Mouse (Mus musculus) CH12.LX (cell line): ENCODE measurements around the gene Htra3. TPM values are rescaled to one million over a fixed set of nuclear protein-coding genes. Genes with fewer than 3 reads are reported as not detected.

ENCODE experiments used
- DNase-seq: peaks from one replicate; pipeline ENCODE4 v3.0.0-alpha.2; 2013; ENCODE audit errors: extremely low read depth
- H3K27ac ChIP-seq: 2 replicates; pipeline ENCODE4 v1.5.1; 2012; ENCODE audit warnings: low read depth, mild to moderate bottlenecking, control low read depth, moderate library complexity; ENCODE audit not compliant: insufficient read depth
- H3K27me3 ChIP-seq: replicated peaks from 2 replicates; pipeline ENCODE3; 2012; ENCODE audit warnings: inconsistent platforms
- H3K36me3 ChIP-seq, 2 experiments: replicated peaks in 1 of 2; 2 replicates each; pipeline versions ENCODE3 to v1.6.1; 2012; ENCODE audit warnings: inconsistent platforms in 1 of 2, low read length in 1 of 2, mild to moderate bottlenecking in 1 of 2, mixed read lengths in 1 of 2, moderate library complexity in 1 of 2; ENCODE audit not compliant: control insufficient read depth in 1 of 2, insufficient read depth in 1 of 2
- H3K4me1 ChIP-seq, 2 experiments: 2 replicates each; pipeline ENCODE4 v1.6.1; 2012; ENCODE audit warnings: inconsistent platforms in 1 of 2, moderate library complexity in 1 of 2; ENCODE audit not compliant: insufficient read depth in 2 of 2, control insufficient read depth in 1 of 2
- H3K4me2 ChIP-seq: 2 replicates; pipeline ENCODE4 v1.6.1; 2012; ENCODE audit warnings: low read depth, mild to moderate bottlenecking, control low read depth; ENCODE audit not compliant: poor library complexity, insufficient read depth, severe bottlenecking
- H3K4me3 ChIP-seq, 3 experiments: fragments of 150-350 bp in 1 of 3; sonication (generic) in 1 of 3; replicated peaks in 1 of 3; 2 replicates each; pipeline versions ENCODE3 to v1.5.1; 2011 to 2012; ENCODE audit warnings: low read depth in 2 of 3, low read length in 2 of 3, mild to moderate bottlenecking in 2 of 3, moderate library complexity in 2 of 3, control low read depth in 1 of 3, improper control_type of control experiment in 1 of 3, inconsistent platforms in 1 of 3, mixed read lengths in 1 of 3; ENCODE audit not compliant: poor library complexity in 1 of 3
- H3K79me2 ChIP-seq: replicated peaks from 2 replicates; pipeline ENCODE4 v1.6.1; 2012; ENCODE audit warnings: mild to moderate bottlenecking, moderate library complexity; ENCODE audit not compliant: control insufficient read depth, poor library complexity, insufficient read depth, severe bottlenecking; ENCODE audit errors: extremely low read depth
- H3K9ac ChIP-seq: 2 replicates; pipeline ENCODE4 v1.6.1; 2012; ENCODE audit warnings: low read depth, mild to moderate bottlenecking, control low read depth, moderate library complexity; ENCODE audit not compliant: insufficient read depth
- H3K9me3 ChIP-seq: replicated peaks from 2 replicates; pipeline ENCODE3; 2012; ENCODE audit warnings: low read length, inconsistent platforms, mixed read lengths
- BHLHE40 ChIP-seq: IDR thresholded peaks from 2 replicates; pipeline ENCODE4 v1.6.1; 2011; ENCODE audit warnings: mild to moderate bottlenecking, low read depth, low read length, improper control_type of control experiment
- CHD1 ChIP-seq: IDR thresholded peaks from 2 replicates; pipeline ENCODE4 v1.6.1; 2012; ENCODE audit warnings: low read depth, low read length, improper control_type of control experiment, inconsistent platforms
- CHD2 ChIP-seq: IDR thresholded peaks from 2 replicates; pipeline ENCODE4 v1.6.1; 2011; ENCODE audit warnings: low read length, improper control_type of control experiment
- CTCF ChIP-seq, 2 experiments: IDR thresholded peaks in 1 of 2; conservative IDR thresholded peaks in 1 of 2; 2 replicates each; pipeline ENCODE4 v1.5.1; 2011 to 2012; ENCODE audit warnings: low read depth in 2 of 2, low read length in 2 of 2, improper control_type of control experiment in 1 of 2, inconsistent platforms in 1 of 2, mild to moderate bottlenecking in 1 of 2, moderate library complexity in 1 of 2
- E2F4 ChIP-seq: IDR thresholded peaks from 2 replicates; pipeline ENCODE4 v1.6.1; 2011; ENCODE audit warnings: low read depth, low read length, improper control_type of control experiment; ENCODE audit not compliant: insufficient replicate concordance
- ELF1 ChIP-seq: IDR thresholded peaks from 2 replicates; pipeline ENCODE4 v1.6.1; 2014; ENCODE audit warnings: low read depth, mild to moderate bottlenecking, inconsistent platforms, low read length, improper control_type of control experiment
- EP300 ChIP-seq: IDR thresholded peaks from 2 replicates; pipeline ENCODE4 v1.6.1; 2011; ENCODE audit warnings: low read length, improper control_type of control experiment
- IRF4 ChIP-seq: IDR thresholded peaks from 2 replicates; pipeline ENCODE4 v1.6.1; 2014; ENCODE audit warnings: low read depth, mild to moderate bottlenecking, inconsistent platforms, low read length, improper control_type of control experiment
- JUN ChIP-seq: IDR thresholded peaks from 2 replicates; pipeline ENCODE4 v1.6.1; 2011; ENCODE audit warnings: low read depth, mild to moderate bottlenecking, low read length, improper control_type of control experiment, moderate library complexity; ENCODE audit not compliant: insufficient read depth
- JUND ChIP-seq: conservative IDR thresholded peaks from 2 replicates; pipeline ENCODE4 v1.6.1; 2011; ENCODE audit warnings: low read depth, low read length, improper control_type of control experiment
- KAT2A ChIP-seq: IDR thresholded peaks from 2 replicates; pipeline ENCODE4 v1.6.1; 2012; ENCODE audit warnings: low read length, improper control_type of control experiment, inconsistent platforms; ENCODE audit not compliant: insufficient replicate concordance
- MAFK ChIP-seq: IDR thresholded peaks from 2 replicates; pipeline ENCODE4 v1.6.1; 2011; ENCODE audit warnings: low read length, improper control_type of control experiment; ENCODE audit not compliant: insufficient replicate concordance
- MAX ChIP-seq: IDR thresholded peaks from 2 replicates; pipeline ENCODE4 v1.6.1; 2011; ENCODE audit warnings: low read length, improper control_type of control experiment
- MYC ChIP-seq: IDR thresholded peaks from 2 replicates; pipeline ENCODE4 v1.6.1; 2011; ENCODE audit warnings: low read depth, mild to moderate bottlenecking, improper control_type of control experiment, low read length
- NELFE ChIP-seq: IDR thresholded peaks from 2 replicates; pipeline ENCODE4 v1.6.1; 2011; ENCODE audit warnings: low read depth, low read length, improper control_type of control experiment
- PAX5 ChIP-seq: IDR thresholded peaks from 2 replicates; pipeline ENCODE4 v1.6.1; 2012; ENCODE audit warnings: low read length, inconsistent platforms, mixed read lengths
- SIN3A ChIP-seq: IDR thresholded peaks from 2 replicates; pipeline ENCODE4 v1.6.1; 2012; ENCODE audit warnings: low read length, improper control_type of control experiment, inconsistent platforms
- SMC3 ChIP-seq: IDR thresholded peaks from 2 replicates; pipeline ENCODE4 v1.6.1; 2011; ENCODE audit warnings: low read depth, low read length, improper control_type of control experiment
- TBP ChIP-seq: conservative IDR thresholded peaks from 2 replicates; pipeline ENCODE4 v1.6.1; 2011; ENCODE audit warnings: low read depth, low read length, improper control_type of control experiment
- UBTF ChIP-seq: IDR thresholded peaks from 2 replicates; pipeline ENCODE4 v1.6.1; 2012; ENCODE audit warnings: low read depth, mild to moderate bottlenecking, inconsistent platforms, low read length, improper control_type of control experiment, moderate library complexity
- USF1 ChIP-seq: IDR thresholded peaks from 2 replicates; pipeline ENCODE4 v1.6.1; 2014; ENCODE audit warnings: low read depth, mild to moderate bottlenecking, inconsistent platforms, low read length, improper control_type of control experiment
- ZC3H11A ChIP-seq: IDR thresholded peaks from 2 replicates; pipeline ENCODE4 v1.6.1; 2012; ENCODE audit warnings: low read depth, mild to moderate bottlenecking, inconsistent platforms, low read length, improper control_type of control experiment
- dilution Hi-C: fragments of 300-500 bp; cut with MboI; formaldehyde crosslinking; loops from 2 replicates; pipeline ENCODE4 v1.14.3; 2020; ENCODE audit warnings: low sequenced_read_pairs; ENCODE audit not compliant: extremely low pct_unique_long_range_greater_than_20kb, extremely low pct_ligation_motif_present
- in situ Hi-C: fragments of 300-500 bp; cut with MboI; formaldehyde crosslinking; loops from 3 replicates; pipeline ENCODE4 v1.14.3; 2019; ENCODE audit warnings: low sequenced_read_pairs, low pct_ligation_motif_present, low pct_unique_long_range_greater_than_20kb, mixed read lengths
- polyA plus RNA-seq: library from polyadenylated mRNA; unstranded; fragments of >175 nt; gene quantifications from 2 replicates; pipeline ENCODE4 v1.2.1, GENCODE M21; 2012; ENCODE audit warnings: low read depth; ENCODE audit not compliant: insufficient read length
- total RNA-seq, 2 experiments: library from RNA; depleted of rRNA; stranded (reverse); fragments of 300-350 nt in 1 of 2; fragments of >200 nt in 1 of 2; gene quantifications; 2 replicates each; pipeline ENCODE4 v1.2.3; 2012 to 2014

Htra3 gene
- total and polyA plus RNA-seq, 3 experiments = not detected

- dilution Hi-C loops (no loop called here), in situ Hi-C loops (no loop called here)
- H3K4me1 ChIP-seq = peaks cover 2 to 5% of the 10 kb centered on the region in 2 experiments; a peak in 2 of 4 replicates
- H3K9me3 ChIP-seq = no peaks in the 10 kb centered on the region
- peaks cover 69% of the 10 kb centered on the region for H3K27me3 ChIP-seq
- no peaks in the 10 kb centered on the region for H3K36me3 ChIP-seq
- H3K4me2 ChIP-seq = no peak overlapping the region
- no peak for DNase-seq
- no peaks in the 10 kb centered on the region for H3K79me2 ChIP-seq
- TF ChIP-seq MAFK (no peak), E2F4 (no peak), ZC3H11A (no peak), IRF4 (no peak), CHD1 (no peak), PAX5 (no peak), EP300 (no peak), JUN (no peak), CHD2 (no peak), SIN3A (no peak), KAT2A (no peak), UBTF (no peak), ELF1 (no peak), USF1 (no peak)
- no peak overlapping the region for H3K4me3 ChIP-seq
- H3K9ac ChIP-seq = no peak overlapping the region
- H3K27ac ChIP-seq = no peak overlapping the region
Observed at GRCm38 (mm10) chr5:35659503-35659902, 20.1 kb downstream of the Htra3 start.

GRCm38 (mm10) chr5:35655753-35656485 is 23.7 kb downstream of the Htra3 start:
- Histone ChIP-seq H3K27ac (no peak overlapping the region), H3K4me1 (peaks cover 4 to 5% of the 10 kb centered on the region in 2 experiments; a peak in 3 of 4 replicates), H3K27me3 (peaks cover 58% of the 10 kb centered on the region), H3K9ac (no peak overlapping the region), H3K9me3 (no peaks in the 10 kb centered on the region), H3K36me3 (no peaks in the 10 kb centered on the region), H3K4me2 (no peak overlapping the region), H3K4me3 (no peak overlapping the region), H3K79me2 (no peaks in the 10 kb centered on the region)
- dilution Hi-C loops (no loop called here), in situ Hi-C loops (no loop called here)
- DNase-seq = peak; percentile 6
- TF ChIP-seq MYC (no peak), CTCF (conservative IDR thresholded peaks at IDR 0.05 in 1 of 2, IDR thresholded peaks at IDR 0.05 in 1 of 2; ENCODE audit: low read depth in 2 of 2, low read length in 2 of 2) (no peak), TBP (no peak), JUND (no peak), IRF4 (peak; percentile 71), BHLHE40 (peak; percentile 89), NELFE (no peak), MAX (no peak), SMC3 (no peak), MAFK (0 out of 2 replicates have a peak, but pooled peaks have one; percentile 7), EP300 (peak; percentile 79)
